Mouse (Mus musculus) heart, adult 2 months (tissue): ENCODE results near the gene Mbnl2.
A peak's percentile ranks its signal among the peaks of the same experiment; 100 is the strongest.

Experiments used
- CTCF ChIP-seq: fragments of 200-600 bp; IDR thresholded peaks from 2 replicates; pipeline ENCODE4 v1.8.1; 2022; ENCODE audit warnings: antibody characterized with exemption, mild to moderate bottlenecking, moderate library complexity
- EP300 ChIP-seq: fragments of 200-500 bp; IDR thresholded peaks from 2 replicates; pipeline ENCODE4 v1.6.1; 2011; ENCODE audit warnings: low read depth, low read length, control low read depth; ENCODE audit not compliant: insufficient read depth
- POLR2A ChIP-seq: fragments of 200-500 bp; IDR thresholded peaks from 2 replicates; pipeline ENCODE4 v1.6.1; 2011; ENCODE audit warnings: mild to moderate bottlenecking, low read depth, low read length, control low read depth; ENCODE audit not compliant: insufficient read depth

DNA sequence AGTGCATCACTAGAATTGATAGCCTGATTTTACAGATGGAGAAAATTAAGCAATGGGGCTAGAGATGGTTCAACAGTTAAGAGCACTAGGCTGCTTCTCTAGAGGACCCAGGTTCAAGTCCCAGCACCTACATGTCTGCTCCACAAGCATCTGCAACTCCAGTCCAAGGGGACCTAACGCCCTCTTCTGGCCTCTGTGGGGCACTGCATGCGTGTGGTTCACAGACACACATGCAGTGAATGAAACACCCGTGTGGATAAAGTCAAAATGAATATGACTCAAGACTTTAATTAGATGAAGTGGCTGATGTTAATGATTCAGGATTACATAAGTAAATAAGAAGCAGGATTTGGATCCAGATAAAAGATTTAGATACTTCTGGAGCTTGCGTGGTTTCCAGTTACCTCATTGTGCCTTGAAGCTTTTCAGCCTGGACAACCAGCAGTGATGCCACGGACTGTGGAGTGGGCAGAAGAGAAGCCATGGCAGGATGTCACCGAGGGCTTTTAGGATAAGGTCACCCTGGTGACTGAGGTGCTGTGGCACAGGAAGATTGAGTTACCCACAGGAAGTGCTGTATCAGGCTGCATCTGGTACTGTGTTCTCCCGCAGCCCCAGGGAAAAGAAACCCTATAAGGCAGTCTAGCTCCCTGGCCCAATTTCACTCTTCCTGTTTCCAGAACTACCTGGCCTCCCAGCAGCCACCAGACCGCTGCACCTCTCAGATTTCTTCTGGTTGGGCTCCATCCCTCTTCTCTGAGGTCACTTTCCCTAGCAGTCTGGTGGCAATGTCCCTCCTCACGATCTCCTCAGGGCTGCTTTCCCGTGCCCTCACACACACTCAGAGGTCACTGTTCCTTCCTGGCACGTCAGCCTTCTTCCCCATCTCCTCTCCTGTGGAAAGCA is 72.2 kb downstream of the Mbnl2 start:
- TF ChIP-seq EP300 (0 out of 2 replicates have a peak, but pooled peaks have one; percentile 14), CTCF (peak; percentile 53), POLR2A (no peak)
